Mouse (Mus musculus) lung, postnatal 0 days (tissue): ENCODE data around the gene Dguok. TPM values are rescaled to one million over a fixed set of nuclear protein-coding genes. Genes with fewer than 3 reads are reported as not detected.

Experiments used
- ATAC-seq: fragments of 200-750 bp; cut with Nextera tagmentation; 2 replicates; pipeline ENCODE4 v1.8.0; 2017; ENCODE audit warnings: moderate library complexity
- DNase-seq: peaks from one replicate; pipeline ENCODE4 v3.0.0-alpha.2; 2016; ENCODE audit warnings: low spot score
- H3K27ac ChIP-seq: fragments of 300-500 bp; sonication (generic); 2 replicates; pipeline ENCODE4 v1.5.1; 2014; ENCODE audit warnings: antibody characterized with exemption, mild to moderate bottlenecking, low read length, mixed read lengths
- H3K27me3 ChIP-seq: fragments of 300-500 bp; sonication (generic); replicated peaks from 2 replicates; pipeline ENCODE4 v1.6.1; 2014; ENCODE audit warnings: low read length, mixed read lengths; ENCODE audit not compliant: insufficient read depth
- H3K36me3 ChIP-seq: fragments of 300-500 bp; sonication (generic); 2 replicates; pipeline ENCODE4 v1.6.1; 2014; ENCODE audit warnings: low read length, mixed read lengths; ENCODE audit not compliant: insufficient read depth
- H3K4me1 ChIP-seq: fragments of 300-500 bp; sonication (generic); 2 replicates; pipeline ENCODE4 v1.6.1; 2014; ENCODE audit warnings: antibody characterized with exemption, low read depth, low read length, mixed read lengths; ENCODE audit not compliant: insufficient read depth
- H3K4me2 ChIP-seq: fragments of 300-500 bp; sonication (generic); replicated peaks from 2 replicates; pipeline ENCODE4 v1.6.1; 2014; ENCODE audit warnings: low read depth, mild to moderate bottlenecking, low read length, moderate library complexity, mixed read lengths
- H3K4me3 ChIP-seq: fragments of 300-500 bp; sonication (generic); 2 replicates; pipeline ENCODE4 v1.5.1; 2014; ENCODE audit warnings: low read depth, low read length
- H3K9ac ChIP-seq: fragments of 300-500 bp; sonication (generic); replicated peaks from 2 replicates; pipeline ENCODE4 v1.6.1; 2014; ENCODE audit warnings: low read depth, mild to moderate bottlenecking
- H3K9me3 ChIP-seq: fragments of 300-500 bp; sonication (generic); 2 replicates; pipeline ENCODE4 v1.6.1; 2016; ENCODE audit warnings: low read length, mixed read lengths
- CTCF ChIP-seq: IDR thresholded peaks from 2 replicates; pipeline ENCODE4 v1.5.1; 2016; ENCODE audit warnings: antibody characterized with exemption, mild to moderate bottlenecking
- EP300 ChIP-seq: IDR thresholded peaks from 2 replicates; pipeline ENCODE4 v1.6.1; 2016; ENCODE audit warnings: antibody characterized with exemption, mild to moderate bottlenecking, control low read depth
- WGBS: fragments of 180-500 bp; shearing (Covaris S2); extraction: QIAGEN DNeasy Blood & Tissue Kit; methylation state at CpG from one replicate; pipeline ENCODE4 v1.1.7; 2014; 5-methylcytosine and 5-hydroxymethylcytosine counted together
- polyA plus RNA-seq: library from polyadenylated mRNA; unstranded; fragments of >200 nt; fragmentation: Nextera tagmentation; extraction: Ambion mirVana; gene quantifications from 2 replicates; pipeline ENCODE4 v1.2.1, GENCODE M21; 2015

Gene Dguok
- polyA plus RNA-seq, 1 experiment from 2014 or later: 71.8 TPM

DNA sequence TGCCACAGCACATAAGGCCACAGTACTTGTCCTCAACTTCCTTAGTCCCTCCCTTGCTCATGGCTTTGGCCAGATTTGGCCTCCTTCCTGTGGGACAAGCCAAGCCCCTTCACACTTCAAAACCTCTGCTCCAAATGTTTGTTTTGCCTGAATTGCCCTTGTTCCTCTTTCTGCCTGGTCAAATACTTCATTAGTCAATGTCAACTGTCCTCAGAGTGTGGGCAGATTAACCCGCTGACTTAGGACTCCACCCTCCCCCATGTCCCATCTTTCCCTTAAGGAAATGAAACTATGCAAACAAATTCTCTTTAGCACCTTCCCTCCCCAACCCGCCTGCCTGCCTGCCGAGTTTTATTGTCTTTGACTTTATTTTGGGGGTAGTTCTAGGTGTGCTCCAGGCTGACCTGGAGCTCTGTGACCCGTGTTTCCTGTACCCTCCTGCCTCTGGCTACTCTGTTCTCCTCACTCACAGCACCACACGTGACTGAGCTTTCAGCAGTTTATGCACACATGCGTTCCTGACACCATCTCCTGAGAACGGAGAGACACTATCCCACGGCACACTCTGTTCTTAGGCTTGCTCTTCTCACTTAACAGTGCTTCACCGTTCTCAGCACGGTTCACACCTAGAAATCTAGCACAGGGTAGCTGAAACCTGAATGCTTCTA is 24.2 kb downstream of the Dguok start:
- 15% methylated on average over 10 of the region's 10 CpGs for WGBS
- Histone ChIP-seq H3K27ac (peak overlapping the region; percentile 76), H3K9ac (no peak overlapping the region), H3K4me2 (no peak overlapping the region; the same call in 1 of the 2 replicates), H3K27me3 (no peaks in the 10 kb centered on the region), H3K9me3 (no peaks in the 10 kb centered on the region), H3K4me1 (peaks cover 6% of the 10 kb centered on the region; the same call in 1 of the 2 replicates), H3K36me3 (peaks cover 19% of the 10 kb centered on the region; the same call in 1 of the 2 replicates), H3K4me3 (no peak overlapping the region)
- ATAC-seq (peak; percentile 80), DNase-seq (peak; percentile 91)
- TF ChIP-seq CTCF: no peak
- TF ChIP-seq EP300: peak; percentile 74

- peaks cover 6% of the 10 kb centered on the region; the same call in 1 of the 2 replicates for H3K4me1 ChIP-seq
- H3K9me3 ChIP-seq: no peaks in the 10 kb centered on the region
- no peak for DNase-seq
- peaks cover 16% of the 10 kb centered on the region; the same call in 1 of the 2 replicates for H3K36me3 ChIP-seq
- ATAC-seq: no peak
- H3K4me3 ChIP-seq: no peak overlapping the region
- TF ChIP-seq CTCF: no peak
- no peak overlapping the region for H3K9ac ChIP-seq
- H3K27me3 ChIP-seq: no peaks in the 10 kb centered on the region
- 83% methylated on average over 6 of the region's 6 CpGs for WGBS
- H3K27ac ChIP-seq: no peak overlapping the region
- no peak overlapping the region for H3K4me2 ChIP-seq
These were observed 26.6 kb downstream of the Dguok start for GRCm38 (mm10) chr6:83480019-83480655.

- no peak for TF ChIP-seq CTCF
- no peak for TF ChIP-seq EP300
- no peak overlapping the region for H3K4me2 ChIP-seq
- no peak overlapping the region for H3K9ac ChIP-seq
- ATAC-seq (no peak), DNase-seq (no peak)
- H3K27me3 ChIP-seq: no peaks in the 10 kb centered on the region
- H3K27ac ChIP-seq: no peak overlapping the region
- H3K9me3 ChIP-seq: no peaks in the 10 kb centered on the region
- peaks cover 6% of the 10 kb centered on the region; the same call in 1 of the 2 replicates for H3K4me1 ChIP-seq
- 70% methylated on average over 2 of the region's 2 CpGs for WGBS
- peaks cover 15% of the 10 kb centered on the region; the same call in 1 of the 2 replicates for H3K36me3 ChIP-seq
- H3K4me3 ChIP-seq: no peak overlapping the region
These were observed 27.6 kb downstream of the Dguok start for GRCm38 (mm10) chr6:83479193-83479592.

- H3K9ac ChIP-seq: no peak overlapping the region
- WGBS: 93% methylated on average over 7 of the region's 7 CpGs
- H3K36me3 ChIP-seq: peaks cover 15% of the 10 kb centered on the region; the same call in 1 of the 2 replicates
- H3K4me1 ChIP-seq: peaks cover 6% of the 10 kb centered on the region; the same call in 1 of the 2 replicates
- H3K27me3 ChIP-seq: no peaks in the 10 kb centered on the region
- DNase-seq: no peak
- ATAC-seq: no peak
- H3K4me2 ChIP-seq: no peak overlapping the region
- H3K9me3 ChIP-seq: no peaks in the 10 kb centered on the region
- H3K27ac ChIP-seq: no peak overlapping the region
- TF ChIP-seq EP300: no peak
- TF ChIP-seq CTCF: no peak
- H3K4me3 ChIP-seq: no peak overlapping the region
These were observed 28.1 kb downstream of the Dguok start for GRCm38 (mm10) chr6:83478628-83479027.

- H3K27ac ChIP-seq: no peak overlapping the region
- H3K36me3 ChIP-seq: peaks cover 15% of the 10 kb centered on the region; the same call in 1 of the 2 replicates
- ATAC-seq: no peak
- peak; percentile 27 for DNase-seq
- no peak overlapping the region for H3K4me2 ChIP-seq
- TF ChIP-seq EP300 (no peak), CTCF (peak; percentile 55)
- 62% methylated on average over 4 of the region's 4 CpGs for WGBS
- H3K4me3 ChIP-seq: no peak overlapping the region
- no peak overlapping the region for H3K9ac ChIP-seq
- no peaks in the 10 kb centered on the region for H3K9me3 ChIP-seq
- peaks cover 6% of the 10 kb centered on the region; the same call in 1 of the 2 replicates for H3K4me1 ChIP-seq
- H3K27me3 ChIP-seq: no peaks in the 10 kb centered on the region
These were observed 28.6 kb downstream of the Dguok start for GRCm38 (mm10) chr6:83478217-83478616.

DNA sequence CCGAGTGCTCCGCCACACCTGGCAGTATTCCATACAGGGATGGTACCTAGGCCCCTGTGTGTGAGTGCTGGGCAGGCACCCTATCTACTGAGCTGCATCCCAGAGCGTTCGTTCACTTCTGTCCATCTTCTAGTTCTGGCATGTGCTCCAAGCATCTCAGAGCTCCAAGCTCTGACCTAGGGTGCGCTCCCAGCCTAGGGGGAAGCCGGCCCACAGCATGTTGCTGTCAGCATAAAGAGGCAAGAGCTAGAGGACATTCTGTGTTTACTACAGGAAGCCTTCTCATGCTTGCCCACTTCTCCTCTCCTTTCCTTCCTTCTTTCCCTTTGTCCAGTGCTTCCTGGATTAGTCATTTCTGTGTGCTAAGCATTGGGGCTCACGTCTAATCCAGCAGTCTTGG is 31.3 kb downstream of the Dguok start:
- Histone ChIP-seq H3K4me1 (no peaks in the 10 kb centered on the region), H3K27me3 (no peaks in the 10 kb centered on the region), H3K9ac (no peak overlapping the region), H3K4me3 (no peak overlapping the region), H3K9me3 (no peaks in the 10 kb centered on the region), H3K27ac (no peak overlapping the region), H3K36me3 (0 out of 2 replicates have a peak, but pooled peaks cover 7% of the 10 kb centered on the region), H3K4me2 (no peak overlapping the region)
- WGBS: 59% methylated on average over 7 of the region's 7 CpGs
- ATAC-seq (no peak), DNase-seq (no peak)
- TF ChIP-seq CTCF (no peak), EP300 (no peak)
